Mouse (Mus musculus): ENCODE data around the gene Micu1.

DNA sequence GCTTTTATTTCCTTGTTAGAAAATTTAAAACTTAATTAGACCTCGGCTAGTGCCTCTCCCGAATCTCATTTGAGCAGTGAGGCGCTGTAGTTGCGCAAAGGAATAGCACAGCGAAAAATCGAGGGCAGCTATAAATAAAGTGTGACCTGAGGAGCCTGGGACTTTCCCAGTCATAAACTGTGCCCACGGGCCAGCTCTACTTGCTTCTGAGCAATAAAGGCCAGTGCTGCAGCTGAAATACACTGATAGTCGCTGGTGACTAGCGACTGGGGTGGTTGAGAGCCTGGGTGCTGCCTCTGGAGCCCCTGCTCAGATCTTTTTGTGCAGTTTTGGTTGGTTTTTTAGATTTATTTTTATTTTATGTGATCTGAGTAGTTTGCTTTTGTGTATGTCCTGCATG lies 142.4 kb downstream of the Micu1 start:
- TF ChIP-seq CTCF (IDR thresholded peaks at IDR 0.05; ENCODE audit: borderline replicate concordance, insufficient read depth, low read length) (no peak), POLR2A (IDR thresholded peaks at IDR 0.05; ENCODE audit: low read depth, low read length) (no peak)
